Mouse (Mus musculus): ENCODE data around the gene Adam22. TPM values are rescaled to one million over a fixed set of nuclear protein-coding genes. Genes with fewer than 3 reads are reported as not detected.

Adam22 gene
- polyA plus RNA-seq, 1 experiment, result 1.3 TPM

GRCm38 (mm10) chr5:8284123-8284522 is 83.8 kb downstream of the Adam22 start:
- 32% methylated on average over 5 of the region's 5 CpGs for WGBS
- no peaks in the 10 kb centered on the region for H3K4me1 ChIP-seq (ENCODE audit: control insufficient read depth, insufficient read depth, low read length)
- no peaks in the 10 kb centered on the region for H3K36me3 ChIP-seq (ENCODE audit: control insufficient read depth, insufficient read depth, low read length)
- H3K27me3 ChIP-seq (replicated peaks; ENCODE audit: control insufficient read depth, insufficient read depth, low read length), result no peaks in the 10 kb centered on the region
- DNase-seq, result no peak
- H3K27ac ChIP-seq (ENCODE audit: insufficient read depth, low read depth, low read length), result no peak overlapping the region
- no peak overlapping the region for H3K4me3 ChIP-seq (ENCODE audit: insufficient read depth, low read depth, low read length)
- TF ChIP-seq CTCF (conservative IDR thresholded peaks at IDR 0.05; ENCODE audit: insufficient read depth, insufficient read length, low read depth, low read length) (no peak), POLR2A (IDR thresholded peaks at IDR 0.05; ENCODE audit: low read depth, low read length) (no peak)

GRCm38 (mm10) chr5:8276141-8276540 is 91.8 kb downstream of the Adam22 start:
- H3K4me1 ChIP-seq (ENCODE audit: control insufficient read depth, insufficient read depth, low read length), result no peaks in the 10 kb centered on the region
- no peaks in the 10 kb centered on the region for H3K36me3 ChIP-seq (ENCODE audit: control insufficient read depth, insufficient read depth, low read length)
- no peak for DNase-seq
- H3K4me3 ChIP-seq (ENCODE audit: insufficient read depth, low read depth, low read length), result no peak overlapping the region
- no peaks in the 10 kb centered on the region for H3K27me3 ChIP-seq (replicated peaks; ENCODE audit: control insufficient read depth, insufficient read depth, low read length)
- WGBS, result 68% methylated on average over 1 of the region's 1 CpGs
- no peak for TF ChIP-seq CTCF (conservative IDR thresholded peaks at IDR 0.05; ENCODE audit: insufficient read depth, insufficient read length, low read depth, low read length)
- TF ChIP-seq POLR2A (IDR thresholded peaks at IDR 0.05; ENCODE audit: low read depth, low read length), result no peak
- no peak overlapping the region for H3K27ac ChIP-seq (ENCODE audit: insufficient read depth, low read depth, low read length)

- Histone ChIP-seq H3K27ac (ENCODE audit: insufficient read depth, low read depth, low read length) (no peak overlapping the region), H3K36me3 (ENCODE audit: control insufficient read depth, insufficient read depth, low read length) (no peaks in the 10 kb centered on the region), H3K27me3 (replicated peaks; ENCODE audit: control insufficient read depth, insufficient read depth, low read length) (no peaks in the 10 kb centered on the region), H3K4me1 (ENCODE audit: control insufficient read depth, insufficient read depth, low read length) (no peaks in the 10 kb centered on the region), H3K4me3 (ENCODE audit: insufficient read depth, low read depth, low read length) (no peak overlapping the region)
- no peak for DNase-seq
- no peak for TF ChIP-seq CTCF (conservative IDR thresholded peaks at IDR 0.05; ENCODE audit: insufficient read depth, insufficient read length, low read depth, low read length)
- TF ChIP-seq POLR2A (IDR thresholded peaks at IDR 0.05; ENCODE audit: low read depth, low read length), result no peak
- 86% methylated on average over 1 of the region's 1 CpGs for WGBS
Measured at GRCm38 (mm10) chr5:8257366-8257765, 110.6 kb downstream of the Adam22 start.

GRCm38 (mm10) chr5:8256487-8256886 is 111.5 kb downstream of the Adam22 start:
- H3K27ac ChIP-seq (ENCODE audit: insufficient read depth, low read depth, low read length), result no peak overlapping the region
- H3K4me1 ChIP-seq (ENCODE audit: control insufficient read depth, insufficient read depth, low read length), result no peaks in the 10 kb centered on the region
- no peaks in the 10 kb centered on the region for H3K36me3 ChIP-seq (ENCODE audit: control insufficient read depth, insufficient read depth, low read length)
- no peak overlapping the region for H3K4me3 ChIP-seq (ENCODE audit: insufficient read depth, low read depth, low read length)
- no peaks in the 10 kb centered on the region for H3K27me3 ChIP-seq (replicated peaks; ENCODE audit: control insufficient read depth, insufficient read depth, low read length)
- no peak for TF ChIP-seq POLR2A (IDR thresholded peaks at IDR 0.05; ENCODE audit: low read depth, low read length)
- no peak for DNase-seq
- WGBS, result 94% methylated on average over 4 of the region's 4 CpGs

GRCm38 (mm10) chr5:8244696-8245095 is 123.3 kb downstream of the Adam22 start:
- no peak for DNase-seq
- 92% methylated on average over 7 of the region's 7 CpGs for WGBS
- Histone ChIP-seq H3K36me3 (ENCODE audit: control insufficient read depth, insufficient read depth, low read length) (no peaks in the 10 kb centered on the region), H3K27ac (ENCODE audit: insufficient read depth, low read depth, low read length) (no peak overlapping the region), H3K4me1 (ENCODE audit: control insufficient read depth, insufficient read depth, low read length) (no peaks in the 10 kb centered on the region), H3K27me3 (replicated peaks; ENCODE audit: control insufficient read depth, insufficient read depth, low read length) (no peaks in the 10 kb centered on the region), H3K4me3 (ENCODE audit: insufficient read depth, low read depth, low read length) (no peak overlapping the region)
- no peak for TF ChIP-seq POLR2A (IDR thresholded peaks at IDR 0.05; ENCODE audit: low read depth, low read length)
- TF ChIP-seq CTCF (conservative IDR thresholded peaks at IDR 0.05; ENCODE audit: insufficient read depth, insufficient read length, low read depth, low read length), result no peak

GRCm38 (mm10) chr5:8243064-8243615 is 124.8 kb downstream of the Adam22 start:
- Histone ChIP-seq H3K36me3 (ENCODE audit: control insufficient read depth, insufficient read depth, low read length) (no peaks in the 10 kb centered on the region), H3K27me3 (replicated peaks; ENCODE audit: control insufficient read depth, insufficient read depth, low read length) (no peaks in the 10 kb centered on the region), H3K4me3 (ENCODE audit: insufficient read depth, low read depth, low read length) (no peak overlapping the region), H3K27ac (ENCODE audit: insufficient read depth, low read depth, low read length) (no peak overlapping the region), H3K4me1 (ENCODE audit: control insufficient read depth, insufficient read depth, low read length) (no peaks in the 10 kb centered on the region)
- WGBS, result 64% methylated on average over 4 of the region's 4 CpGs
- TF ChIP-seq CTCF (conservative IDR thresholded peaks at IDR 0.05; ENCODE audit: insufficient read depth, insufficient read length, low read depth, low read length) (no peak), POLR2A (IDR thresholded peaks at IDR 0.05; ENCODE audit: low read depth, low read length) (no peak)
- no peak for DNase-seq

- TF ChIP-seq POLR2A (IDR thresholded peaks at IDR 0.05; ENCODE audit: low read depth, low read length) (no peak), CTCF (conservative IDR thresholded peaks at IDR 0.05; ENCODE audit: insufficient read depth, insufficient read length, low read depth, low read length) (no peak)
- Histone ChIP-seq H3K4me1 (ENCODE audit: control insufficient read depth, insufficient read depth, low read length) (no peaks in the 10 kb centered on the region), H3K4me3 (ENCODE audit: insufficient read depth, low read depth, low read length) (no peak overlapping the region), H3K27ac (ENCODE audit: insufficient read depth, low read depth, low read length) (no peak overlapping the region), H3K36me3 (ENCODE audit: control insufficient read depth, insufficient read depth, low read length) (no peaks in the 10 kb centered on the region), H3K27me3 (replicated peaks; ENCODE audit: control insufficient read depth, insufficient read depth, low read length) (no peaks in the 10 kb centered on the region)
- WGBS, result 82% methylated on average over 1 of the region's 1 CpGs
- DNase-seq, result no peak
Measured at GRCm38 (mm10) chr5:8242660-8243059, 125.3 kb downstream of the Adam22 start.

Measured in kidney, adult 2 months (tissue).